In genomic region chr9:113811957-113812670, GRCm38 (mm10) we compare ENCODE assay signal across 8 mouse cellular contexts.
DNase-seq lines count a peak whose midpoint lies in the region; ATAC-seq lines count a peak whose summit lies in the region.

No protein-coding gene starts in this region.

- H3K9me3 ChIP-seq in forebrain, embryonic 13.5 days (replicated peaks) = no peaks in the 10 kb centered on the region
- no peaks in the 10 kb centered on the region for H3K9me3 ChIP-seq in intestine, embryonic 14.5 days (ENCODE audit: control insufficient read depth, low read length)
- H3K9me3 ChIP-seq in liver, embryonic 12.5 days (replicated peaks) = no peaks in the 10 kb centered on the region

- 28% methylated on average over 9 of the region's 9 CpGs for WGBS in forebrain, embryonic 13.5 days
- WGBS in intestine, embryonic 14.5 days = 34% methylated on average over 9 of the region's 9 CpGs
- 43% methylated on average over 9 of the region's 9 CpGs for WGBS in liver, embryonic 12.5 days (ENCODE audit: insufficient replicate concordance)

- H3K27me3 ChIP-seq in forebrain, embryonic 13.5 days = no peaks in the 10 kb centered on the region
- no peaks in the 10 kb centered on the region for H3K27me3 ChIP-seq in intestine, embryonic 14.5 days (replicated peaks; ENCODE audit: control insufficient read depth, insufficient read depth, low read length)
- no peaks in the 10 kb centered on the region for H3K27me3 ChIP-seq in liver, embryonic 12.5 days (replicated peaks)

- peaks cover 23% of the 10 kb centered on the region for H3K4me1 ChIP-seq in forebrain, embryonic 13.5 days
- H3K4me1 ChIP-seq in intestine, embryonic 14.5 days (replicated peaks; ENCODE audit: control insufficient read depth, insufficient read depth, low read length) = peaks cover 9% of the 10 kb centered on the region
- H3K4me1 ChIP-seq in liver, embryonic 12.5 days = peaks cover 18% of the 10 kb centered on the region

- peaks cover 3% of the 10 kb centered on the region; the same call in 1 of the 2 replicates for H3K36me3 ChIP-seq in forebrain, embryonic 13.5 days (ENCODE audit: poor library complexity, severe bottlenecking)
- peaks cover 7% of the 10 kb centered on the region; the same call in 1 of the 2 replicates for H3K36me3 ChIP-seq in intestine, embryonic 14.5 days (ENCODE audit: control insufficient read depth, insufficient read depth, low read length)
- H3K36me3 ChIP-seq in liver, embryonic 12.5 days = peaks cover 11% of the 10 kb centered on the region; the same call in 1 of the 2 replicates

- H3K4me3 ChIP-seq in forebrain, embryonic 13.5 days = peak overlapping the region; percentile 44
- peak overlapping the region; percentile 26 for H3K4me3 ChIP-seq in intestine, embryonic 14.5 days (ENCODE audit: low read depth, low read length)
- peak overlapping the region; percentile 21; the same call in 1 of the 2 replicates for H3K4me3 ChIP-seq in liver, embryonic 12.5 days

- peak overlapping the region; percentile 57 for H3K4me2 ChIP-seq in forebrain, embryonic 13.5 days
- H3K4me2 ChIP-seq in intestine, embryonic 14.5 days (ENCODE audit: low read length) = peak overlapping the region; percentile 46
- H3K4me2 ChIP-seq in liver, embryonic 12.5 days = peak overlapping the region; percentile 53

- peak overlapping the region; percentile 66 for H3K9ac ChIP-seq in forebrain, embryonic 13.5 days
- peak overlapping the region; percentile 20; the same call in 1 of the 2 replicates for H3K9ac ChIP-seq in intestine, embryonic 14.5 days (ENCODE audit: low read length)
- no peak overlapping the region for H3K9ac ChIP-seq in liver, embryonic 12.5 days

- ATAC-seq in forebrain, embryonic 13.5 days = peak; percentile 94
- ATAC-seq in intestine, embryonic 14.5 days (replicated peaks; ENCODE audit: low FRiP score, low TSS enrichment, low read depth) = peak; percentile 64
- peak; percentile 44; the same call in 1 of the 2 replicates for ATAC-seq in liver, embryonic 12.5 days

- peak; percentile 53 for DNase-seq in embryo, embryonic 10 days (ENCODE audit: low spot score)
- DNase-seq in embryo, embryonic 9.5 days (ENCODE audit: extremely low spot score) = no peak
- peak; percentile 93 for DNase-seq in brain, adult 2 months (ENCODE audit: low read depth, low spot score)
- peak; percentile 69 for DNase-seq in intestine, embryonic 14.5 days (ENCODE audit: low spot score)
- DNase-seq in retina, embryonic 14.5 days (ENCODE audit: low spot score) = peak; percentile 63
- DNase-seq in c-Kit-positive CD71-positive TER-119-positive erythroid progenitor cells, embryonic 14.5 days (ENCODE audit: low spot score) = no peak

- H3K27ac ChIP-seq in forebrain, embryonic 13.5 days = peak overlapping the region; percentile 92
- H3K27ac ChIP-seq in intestine, embryonic 14.5 days (ENCODE audit: low read depth) = peak overlapping the region; percentile 57; the same call in 1 of the 2 replicates
- H3K27ac ChIP-seq in liver, embryonic 12.5 days = peak overlapping the region; percentile 10; the same call in 1 of the 2 replicates

Comparison
In these comparisons a context has a peak if more than half of its experiments do, and no peak if none do; other contexts are left out.
1. DNase-seq: peak in embryo, embryonic 10 days (single experiment), brain, adult 2 months (single experiment), intestine, embryonic 14.5 days (single experiment) and retina, embryonic 14.5 days (single experiment); none in embryo, embryonic 9.5 days (single experiment) and c-Kit-positive CD71-positive TER-119-positive erythroid progenitor cells, embryonic 14.5 days (single experiment).
2. ATAC-seq: peak in every context shown above with its lines; median percentile 94 in forebrain, embryonic 13.5 days; 64 in intestine, embryonic 14.5 days; 44 in liver, embryonic 12.5 days.
3. H3K27ac ChIP-seq: peak in every context shown above with its lines; median percentile 92 in forebrain, embryonic 13.5 days; 57 in intestine, embryonic 14.5 days; 10 in liver, embryonic 12.5 days.
4. Peak in every context shown above with its lines, with median percentiles within 50 percentile points of each other: H3K4me2 ChIP-seq and H3K4me3 ChIP-seq.